Mouse (Mus musculus) embryonic facial prominence, embryonic 11.5 days (tissue): ENCODE results near the gene Olfr101. TPM values are rescaled to one million over a fixed set of nuclear protein-coding genes. Genes with fewer than 3 reads are reported as not detected.

Experiments used
- ATAC-seq: fragments of 200-750 bp; cut with Nextera tagmentation; replicated peaks from 2 replicates; pipeline ENCODE4 v1.8.0; 2017; ENCODE audit warnings: low read depth; ENCODE audit not compliant: insufficient number of reproducible peaks, low FRiP score, low TSS enrichment
- DNase-seq: peaks from one replicate; pipeline ENCODE4 v3.0.0-alpha.2; 2015; ENCODE audit warnings: low spot score
- H3K27ac ChIP-seq: fragments of 300-500 bp; sonication (generic); replicated peaks from 2 replicates; pipeline ENCODE4 v1.5.1; 2014; ENCODE audit warnings: mild to moderate bottlenecking, low read depth, low read length, control low read depth
- H3K27me3 ChIP-seq: fragments of 300-500 bp; sonication (generic); 2 replicates; pipeline ENCODE4 v1.6.1; 2014; ENCODE audit warnings: mild to moderate bottlenecking, low read length, moderate library complexity, mixed read lengths; ENCODE audit not compliant: control insufficient read depth, insufficient read depth
- H3K36me3 ChIP-seq: fragments of 300-500 bp; sonication (generic); replicated peaks from 2 replicates; pipeline ENCODE4 v1.6.1; 2014; ENCODE audit warnings: low read depth, mild to moderate bottlenecking, low read length, moderate library complexity, mixed read lengths; ENCODE audit not compliant: control insufficient read depth, insufficient read depth
- H3K4me1 ChIP-seq: fragments of 300-500 bp; sonication (generic); 2 replicates; pipeline ENCODE4 v1.6.1; 2014; ENCODE audit warnings: low read length, mixed read lengths; ENCODE audit not compliant: control insufficient read depth, insufficient read depth
- H3K4me2 ChIP-seq: fragments of 300-500 bp; sonication (generic); 2 replicates; pipeline ENCODE4 v1.6.1; 2014; ENCODE audit warnings: low read depth, mild to moderate bottlenecking, control low read depth, low read length, moderate library complexity
- H3K4me3 ChIP-seq: fragments of 300-500 bp; sonication (generic); 2 replicates; pipeline ENCODE4 v1.5.1; 2014; ENCODE audit warnings: low read depth, low read length, control low read depth
- H3K9ac ChIP-seq: fragments of 300-500 bp; sonication (generic); replicated peaks from 2 replicates; pipeline ENCODE4 v1.6.1; 2014; ENCODE audit warnings: mild to moderate bottlenecking, control low read depth, low read length
- H3K9me3 ChIP-seq: fragments of 300-500 bp; sonication (generic); replicated peaks from 2 replicates; pipeline ENCODE4 v1.6.1; 2016; ENCODE audit warnings: mild to moderate bottlenecking, low read length, inconsistent platforms, mixed read lengths; ENCODE audit not compliant: control insufficient read depth
- WGBS: fragments of 180-500 bp; shearing (Covaris S2); extraction: QIAGEN DNeasy Blood & Tissue Kit; methylation state at CpG from one replicate; pipeline ENCODE4 v1.1.7; 2014; 5-methylcytosine and 5-hydroxymethylcytosine counted together
- polyA plus RNA-seq: library from polyadenylated mRNA; unstranded; fragments of >200 nt; fragmentation: Nextera tagmentation; extraction: Ambion mirVana; gene quantifications from 2 replicates; pipeline ENCODE4 v1.2.1, GENCODE M21; 2014

Olfr101 gene
- not detected in 2 replicates for polyA plus RNA-seq

DNA sequence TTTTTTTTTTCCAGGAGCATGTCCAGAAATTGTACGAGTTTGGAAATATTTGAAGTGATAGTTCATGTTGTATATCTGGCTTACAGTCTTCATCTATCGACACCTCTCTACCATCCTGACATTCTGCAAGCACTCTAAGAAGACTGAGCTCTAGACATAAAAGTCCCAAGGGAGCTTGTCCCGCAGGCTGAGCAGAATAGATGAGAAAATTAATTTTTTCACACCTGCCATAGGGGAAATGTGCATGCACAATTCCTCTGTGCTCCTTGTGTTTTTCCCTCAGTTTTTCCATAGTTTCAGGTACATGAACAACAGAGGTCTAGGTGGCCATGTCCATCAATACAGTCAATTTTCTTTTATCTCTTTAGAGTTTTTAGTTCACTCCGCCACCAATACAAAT lies at the start of gene Olfr101:
Gene Olfr101 (minus strand): TSS at position 101 of the 400 bp plus-strand sequence.
- no peaks in the 10 kb centered on the region for H3K9me3 ChIP-seq
- ATAC-seq = no peak
- DNase-seq = no peak
- no peaks in the 10 kb centered on the region for H3K36me3 ChIP-seq
- no peaks in the 10 kb centered on the region for H3K27me3 ChIP-seq
- no peak within 1 kb of the TSS for H3K4me2 ChIP-seq
- H3K27ac ChIP-seq = no peak within 1 kb of the TSS
- no peak within 1 kb of the TSS for H3K9ac ChIP-seq
- WGBS = 85% methylated on average over 4 of the region's 4 CpGs
- no peak within 1 kb of the TSS for H3K4me3 ChIP-seq
- no peaks in the 10 kb centered on the region for H3K4me1 ChIP-seq

DNA sequence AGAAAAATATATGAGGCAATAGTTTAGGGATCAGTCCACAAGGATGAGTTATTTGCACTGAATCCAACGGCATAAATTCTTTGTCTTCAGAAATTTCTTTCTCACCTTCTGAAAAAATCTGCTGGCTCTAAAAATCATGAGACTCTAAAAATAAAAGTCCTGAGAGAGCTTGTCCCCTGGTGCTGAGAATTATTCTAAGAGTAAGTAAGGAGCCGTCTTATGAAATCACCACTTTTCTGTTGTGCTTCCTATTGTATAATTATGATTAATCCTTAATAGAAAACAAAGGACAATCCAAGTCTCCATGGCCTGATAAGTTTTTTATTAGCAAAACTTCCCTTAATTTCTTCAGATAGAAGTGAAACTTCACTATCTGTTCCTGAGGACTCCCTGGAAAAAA lies 35.5 kb upstream of the Olfr101 start, which contains the start of gene Olfr103:
Gene Olfr103 (minus strand): TSS at position 101 of the 400 bp plus-strand sequence.
- DNase-seq (no peak), ATAC-seq (no peak)
- Histone ChIP-seq H3K36me3 (no peaks in the 10 kb centered on the region), H3K9me3 (no peaks in the 10 kb centered on the region), H3K27ac (no peak within 1 kb of the TSS), H3K9ac (no peak within 1 kb of the TSS), H3K4me2 (no peak within 1 kb of the TSS), H3K4me3 (no peak within 1 kb of the TSS), H3K27me3 (no peaks in the 10 kb centered on the region), H3K4me1 (no peaks in the 10 kb centered on the region)
- 85% methylated on average over 2 of the region's 2 CpGs for WGBS

DNA sequence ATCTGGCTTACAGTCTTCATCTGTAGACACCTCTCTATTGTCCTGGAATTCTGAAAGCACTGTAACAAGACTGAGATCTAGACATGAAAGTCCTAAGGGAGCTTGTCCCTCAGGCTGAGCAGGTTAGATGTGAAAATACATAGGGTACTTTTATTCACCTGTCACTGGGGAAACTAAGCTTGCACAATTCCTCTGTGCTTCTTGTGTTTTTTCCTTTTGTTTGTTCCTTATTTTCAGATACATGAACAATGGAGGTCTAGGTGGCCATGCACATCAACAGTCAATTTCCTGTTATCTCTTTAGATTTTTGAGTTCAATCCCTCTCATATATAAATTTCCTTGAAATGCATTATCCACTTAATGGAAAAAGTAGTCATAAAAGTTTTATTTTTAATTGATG lies 12.8 kb upstream of the Olfr101 start, which contains the start of gene Olfr102:
Gene Olfr102 (minus strand): TSS at position 101 of the 400 bp plus-strand sequence.
- Histone ChIP-seq H3K27me3 (no peaks in the 10 kb centered on the region), H3K27ac (no peak within 1 kb of the TSS), H3K9ac (no peak within 1 kb of the TSS), H3K4me1 (no peaks in the 10 kb centered on the region), H3K36me3 (no peaks in the 10 kb centered on the region), H3K4me2 (no peak within 1 kb of the TSS), H3K9me3 (no peaks in the 10 kb centered on the region), H3K4me3 (no peak within 1 kb of the TSS)
- no peak for ATAC-seq
- DNase-seq = no peak

DNA sequence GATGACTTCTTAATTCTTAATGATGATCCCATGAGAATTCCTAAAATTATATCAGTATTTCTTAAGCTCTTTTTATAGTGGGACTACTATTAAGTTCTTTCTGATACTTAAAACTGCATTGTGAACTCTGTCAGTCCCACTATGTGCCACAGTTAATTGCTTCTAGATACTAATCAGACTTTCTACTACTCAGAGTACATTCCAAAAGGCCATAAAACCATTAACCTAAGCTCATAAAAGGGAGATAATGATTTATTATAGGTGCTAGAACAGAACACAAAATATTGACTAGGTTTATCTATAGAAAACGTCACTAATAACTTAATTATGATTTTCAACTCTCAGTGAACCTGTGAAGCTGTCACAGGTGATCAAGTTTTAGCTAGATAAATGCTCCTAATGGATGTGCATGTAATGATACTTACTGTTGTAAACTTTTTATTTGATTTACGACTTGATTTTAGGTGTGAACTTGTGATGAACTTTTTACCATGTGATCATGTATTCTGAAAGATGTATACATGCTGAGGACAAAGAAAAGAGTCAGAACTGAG lies 6.1 kb upstream of the Olfr101 start:
- no peak for DNase-seq
- H3K4me1 ChIP-seq = no peaks in the 10 kb centered on the region
- no peaks in the 10 kb centered on the region for H3K9me3 ChIP-seq
- H3K27me3 ChIP-seq = no peaks in the 10 kb centered on the region
- H3K36me3 ChIP-seq = no peaks in the 10 kb centered on the region
- H3K27ac ChIP-seq = no peak overlapping the region
- WGBS = 55% methylated on average over 2 of the region's 2 CpGs
- H3K4me2 ChIP-seq = no peak overlapping the region
- H3K4me3 ChIP-seq = no peak overlapping the region
- ATAC-seq = no peak
- H3K9ac ChIP-seq = no peak overlapping the region

DNA sequence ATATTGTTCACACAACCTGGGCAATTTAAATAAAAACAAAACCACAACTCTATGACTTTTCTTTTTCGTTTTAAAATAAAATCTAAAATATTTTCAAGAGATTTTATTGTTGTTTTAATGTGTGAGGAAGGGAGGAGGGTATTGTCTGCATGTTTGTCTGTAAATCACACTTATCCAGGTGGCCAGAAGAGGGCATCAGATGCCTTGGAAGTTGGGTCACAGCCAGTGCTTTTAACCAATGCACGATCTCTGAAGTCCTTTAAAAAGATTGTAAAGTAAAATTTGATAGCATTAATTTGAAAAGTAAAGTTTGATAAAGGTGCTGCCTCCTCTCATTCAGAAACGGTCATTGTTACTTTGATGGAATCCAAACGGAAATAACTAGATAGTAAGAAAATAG lies 4.4 kb upstream of the Olfr101 start:
- no peak overlapping the region for H3K27ac ChIP-seq
- no peaks in the 10 kb centered on the region for H3K4me1 ChIP-seq
- ATAC-seq = no peak
- no peak for DNase-seq
- no peaks in the 10 kb centered on the region for H3K27me3 ChIP-seq
- no peaks in the 10 kb centered on the region for H3K9me3 ChIP-seq
- H3K4me2 ChIP-seq = no peak overlapping the region
- no peak overlapping the region for H3K4me3 ChIP-seq
- no peak overlapping the region for H3K9ac ChIP-seq
- WGBS = 38% methylated on average over 4 of the region's 4 CpGs
- no peaks in the 10 kb centered on the region for H3K36me3 ChIP-seq

DNA sequence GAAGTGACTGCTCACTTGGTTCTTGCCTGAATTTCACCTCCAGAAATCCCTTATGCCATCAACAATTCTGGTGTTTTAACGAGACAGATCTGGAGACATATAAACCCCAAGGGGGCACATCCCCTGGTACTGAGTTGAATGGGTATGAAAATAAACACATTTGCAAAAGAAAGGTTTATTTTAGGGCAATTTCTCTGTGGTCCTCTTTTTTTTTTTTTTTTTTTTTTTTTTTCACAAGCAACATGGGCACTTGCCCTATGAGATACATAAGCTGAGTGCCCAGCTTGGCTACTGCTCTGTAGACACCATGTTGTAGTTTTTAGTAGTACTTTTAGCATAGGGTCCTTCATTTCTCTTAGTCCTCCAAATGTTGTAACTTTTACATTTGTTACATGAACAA lies 20.8 kb downstream of the Olfr101 start, which contains the start of gene Olfr99:
Gene Olfr99 (minus strand): TSS at position 101 of the 400 bp plus-strand sequence.
- H3K9me3 ChIP-seq = no peaks in the 10 kb centered on the region
- no peak within 1 kb of the TSS for H3K4me2 ChIP-seq
- 57% methylated on average over 1 of the region's 1 CpGs for WGBS
- H3K9ac ChIP-seq = no peak within 1 kb of the TSS
- DNase-seq (no peak), ATAC-seq (no peak)
- H3K27ac ChIP-seq = no peak within 1 kb of the TSS
- H3K36me3 ChIP-seq = no peaks in the 10 kb centered on the region
- H3K4me3 ChIP-seq = no peak within 1 kb of the TSS
- no peaks in the 10 kb centered on the region for H3K27me3 ChIP-seq
- H3K4me1 ChIP-seq = no peaks in the 10 kb centered on the region

DNA sequence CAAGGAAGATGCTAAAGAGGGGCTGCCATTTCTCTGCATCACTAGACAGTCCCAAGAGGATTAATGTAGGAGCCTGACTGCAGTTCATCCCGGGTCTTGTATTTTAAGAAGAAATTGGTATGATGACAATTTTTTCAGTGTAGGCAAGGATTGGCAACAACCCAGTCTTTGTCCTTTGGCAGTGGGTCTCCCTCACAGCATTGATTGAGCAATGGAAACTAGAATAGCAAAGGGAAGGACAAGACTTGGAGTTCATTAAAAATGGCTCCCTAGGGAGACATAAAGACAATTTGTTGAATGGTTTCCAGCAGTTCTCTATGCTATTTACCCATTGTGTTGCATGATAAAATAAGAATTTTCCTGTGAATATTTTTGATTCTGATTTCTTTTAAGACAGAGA lies 23.8 kb downstream of the Olfr101 start:
- DNase-seq (no peak), ATAC-seq (no peak)
- Histone ChIP-seq H3K9ac (no peak overlapping the region), H3K4me3 (no peak overlapping the region), H3K36me3 (no peaks in the 10 kb centered on the region), H3K27me3 (no peaks in the 10 kb centered on the region), H3K27ac (no peak overlapping the region), H3K9me3 (no peaks in the 10 kb centered on the region), H3K4me2 (no peak overlapping the region), H3K4me1 (no peaks in the 10 kb centered on the region)
- 68% methylated on average over 1 of the region's 1 CpGs for WGBS

DNA sequence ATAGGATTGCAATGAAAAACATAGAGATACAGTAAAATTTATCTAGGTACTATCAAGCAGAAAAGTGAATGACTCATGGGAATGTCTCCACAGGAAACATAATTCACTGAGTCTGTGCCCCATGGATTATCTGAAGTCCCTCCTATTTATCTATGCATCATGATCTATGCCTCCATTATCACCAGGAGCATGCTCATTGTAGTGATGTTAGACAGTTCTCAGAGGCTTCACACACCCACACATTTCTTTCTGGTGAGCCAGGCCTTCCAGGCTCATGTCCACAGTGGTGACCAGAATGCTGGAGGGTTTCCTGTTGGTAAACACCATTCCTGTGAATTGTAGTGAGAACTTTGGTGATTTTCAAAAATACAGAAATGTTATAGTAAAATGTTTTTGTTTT lies 27.5 kb downstream of the Olfr101 start:
- no peak overlapping the region for H3K4me2 ChIP-seq
- no peaks in the 10 kb centered on the region for H3K36me3 ChIP-seq
- no peak overlapping the region for H3K9ac ChIP-seq
- no peak overlapping the region for H3K4me3 ChIP-seq
- ATAC-seq (no peak), DNase-seq (no peak)
- H3K27ac ChIP-seq = no peak overlapping the region
- no peaks in the 10 kb centered on the region for H3K4me1 ChIP-seq
- H3K27me3 ChIP-seq = no peaks in the 10 kb centered on the region
- H3K9me3 ChIP-seq = no peaks in the 10 kb centered on the region
